Mouse (Mus musculus) large intestine, adult 2 months (tissue): ENCODE results near the gene Omp. TPM values are rescaled to one million over a fixed set of nuclear protein-coding genes. Genes with fewer than 3 reads are reported as not detected.

Source experiments
- DNase-seq: peaks from one replicate; pipeline ENCODE4 v3.0.0-alpha.2; 2012; ENCODE audit warnings: low read depth, low spot score
- WGBS: fragments of 180-500 bp; shearing (Covaris S2); methylation state at CpG from one replicate; pipeline ENCODE4 v1.1.7; 2018; 5-methylcytosine and 5-hydroxymethylcytosine counted together
- polyA plus RNA-seq: library from polyadenylated mRNA; depleted of rRNA; stranded (reverse); fragments of >200 nt; gene quantifications from 2 replicates; pipeline ENCODE4 v1.2.3, GENCODE M21; 2012; rRNA removed

Gene Omp
- polyA plus RNA-seq, 1 experiment = 0.94 TPM

- no peak for DNase-seq
- 74% methylated on average over 16 of the region's 16 CpGs for WGBS
Measured at GRCm38 (mm10) chr7:98108636-98109430, 36.5 kb downstream of the Omp start.

DNA sequence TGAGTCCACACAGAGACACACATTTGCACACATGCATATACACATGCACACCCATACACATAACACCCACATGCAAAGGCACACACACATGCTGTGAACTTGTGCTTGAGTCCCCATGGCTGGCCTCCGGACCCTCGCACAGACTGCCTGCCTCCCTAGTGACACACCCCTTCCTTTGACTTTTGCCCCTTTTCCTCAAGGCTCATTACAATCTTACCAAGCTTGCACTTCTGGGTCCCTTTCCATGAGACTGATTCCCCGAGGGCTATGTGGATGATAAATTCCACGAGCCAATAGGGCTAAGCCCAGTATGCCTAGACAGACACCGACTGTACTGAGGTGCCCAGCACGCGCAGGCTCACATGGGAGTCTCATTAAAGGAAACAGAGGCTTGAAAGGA is 39.0 kb downstream of the Omp start:
- WGBS = 55% methylated on average over 7 of the region's 7 CpGs

DNA sequence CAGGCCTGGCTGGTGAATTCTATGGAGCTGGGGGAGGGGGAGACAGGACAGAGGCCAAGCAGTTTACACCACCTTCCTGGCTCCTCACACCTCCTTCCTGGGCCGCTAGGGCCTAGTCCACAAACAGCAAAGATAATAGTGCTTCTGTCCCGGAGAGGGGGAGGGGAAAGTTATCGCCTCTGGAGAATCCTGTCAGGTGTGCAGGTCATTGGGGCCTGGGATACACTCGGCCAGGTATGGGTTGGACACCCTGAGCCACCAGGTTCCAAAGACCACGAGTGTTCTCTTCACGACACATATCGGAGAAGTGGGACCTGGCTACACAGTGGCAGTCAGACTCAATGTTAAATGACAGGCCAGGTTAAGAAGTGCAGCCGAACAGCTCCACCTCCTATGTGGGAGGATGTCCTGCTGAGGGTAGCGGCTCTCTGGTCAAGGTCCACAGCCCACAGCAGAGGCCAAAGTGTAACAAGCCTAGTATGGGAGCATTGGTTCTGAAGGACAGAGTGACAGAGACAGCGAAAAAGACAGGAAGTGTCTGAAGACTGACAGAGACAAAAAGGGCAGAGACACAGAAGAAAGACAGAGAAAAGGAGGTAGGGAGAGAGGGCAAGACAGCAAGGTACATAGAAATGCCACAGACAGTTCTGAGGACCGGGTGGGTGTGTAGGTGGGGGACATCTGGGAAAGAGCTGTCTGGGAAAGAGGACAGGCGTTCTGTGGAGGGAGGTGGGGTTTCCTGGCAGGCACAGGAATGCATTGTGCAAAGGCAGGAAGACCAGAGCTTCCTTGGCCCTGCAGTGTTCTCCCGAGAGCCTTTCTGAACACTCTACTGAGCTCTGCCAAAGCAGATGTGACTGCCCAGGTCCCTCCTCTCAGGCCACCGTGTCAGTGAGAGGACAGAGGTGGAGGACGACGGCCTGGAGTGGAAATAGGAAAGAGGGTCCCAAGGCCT is 40.5 kb downstream of the Omp start:
- 42% methylated on average over 16 of the region's 16 CpGs for WGBS
- no peak for DNase-seq

More for the DNA sequence above, 39.0 kb downstream of the Omp start:
- DNase-seq = no peak

DNA sequence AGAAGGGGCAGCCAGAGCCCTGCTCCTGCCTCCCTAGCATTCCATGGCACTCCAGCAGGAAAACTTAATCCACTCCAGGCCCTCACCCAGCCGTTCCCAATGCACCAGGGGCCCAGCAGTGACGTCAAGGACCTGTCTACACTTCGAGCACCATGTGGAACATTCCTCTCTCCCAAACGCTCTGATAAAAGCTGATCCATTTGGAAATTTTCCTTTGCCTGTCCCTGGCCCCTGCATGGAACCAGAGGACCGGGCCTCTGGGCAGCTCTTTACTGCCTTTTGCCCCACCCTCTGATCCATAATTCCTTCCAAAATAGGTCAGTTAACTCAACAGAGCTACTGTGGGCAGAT is 41.4 kb downstream of the Omp start:
- DNase-seq = no peak
- WGBS = 59% methylated on average over 5 of the region's 5 CpGs

- 9% methylated on average over 26 of the region's 26 CpGs for WGBS
Measured at GRCm38 (mm10) chr7:98103002-98103941, 42.0 kb downstream of the Omp start.

DNA sequence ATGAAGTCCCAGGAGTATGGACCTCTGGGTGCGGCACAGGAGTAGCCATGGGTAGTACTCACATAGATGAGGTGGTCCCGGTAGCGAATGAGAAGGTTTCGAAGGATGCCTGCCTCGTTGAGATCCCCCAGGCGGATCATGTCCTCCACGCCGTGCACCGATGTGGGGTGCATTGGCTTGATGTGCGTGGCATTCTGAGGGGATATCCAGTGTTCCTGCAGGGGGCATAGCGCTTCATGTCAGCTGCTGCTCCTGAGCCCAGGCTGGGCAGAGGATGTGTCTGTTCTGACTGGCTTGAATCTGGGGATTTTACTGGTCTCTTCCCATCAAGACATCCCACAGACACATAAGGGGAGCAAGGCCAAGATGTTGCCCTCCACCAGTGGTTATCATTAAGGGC is 42.8 kb downstream of the Omp start:
- 94% methylated on average over 11 of the region's 11 CpGs for WGBS
- no peak for DNase-seq

More at GRCm38 (mm10) chr7:98103002-98103941, 42.0 kb downstream of the Omp start:
- DNase-seq = no peak

DNA sequence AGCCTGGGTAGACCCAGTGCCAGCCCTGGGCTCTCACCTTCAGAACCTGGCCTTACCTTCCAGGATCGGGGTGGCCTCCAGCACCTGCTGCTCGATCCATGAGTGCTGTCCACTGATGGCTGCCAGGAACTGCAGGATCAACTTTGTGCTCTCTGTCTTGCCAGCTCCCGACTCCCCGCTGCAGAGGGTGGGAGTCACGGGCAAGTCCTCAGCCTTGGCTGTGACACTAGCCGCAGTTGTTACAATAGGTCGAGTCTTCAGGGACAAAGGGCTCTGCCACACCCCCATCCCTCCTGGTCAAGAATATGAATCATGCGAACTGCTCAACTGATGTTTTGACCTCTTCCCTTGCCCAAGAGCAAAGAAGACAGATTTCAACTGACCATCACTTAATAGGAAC is 47.7 kb downstream of the Omp start:
- DNase-seq = no peak
- WGBS = 96% methylated on average over 8 of the region's 8 CpGs

- WGBS = 97% methylated on average over 4 of the region's 4 CpGs
- DNase-seq = no peak
Measured at GRCm38 (mm10) chr7:98095852-98096251, 49.5 kb downstream of the Omp start.

Other genes with a start within 250 kb of the Omp start
- gene Gdpd4, start 225.5 kb downstream of the Omp start, polyA plus RNA-seq = not detected in 2 replicates
- gene Myo7a, start 26.0 kb downstream of the Omp start, polyA plus RNA-seq = 23.0 and 43.6 TPM in 2 replicates
- 16.2 and 24.7 TPM in 2 replicates for gene Capn5, start 32.8 kb upstream of the Omp start, polyA plus RNA-seq
- 3.7 and 5.3 TPM in 2 replicates for gene B3gnt6, start 54.0 kb upstream of the Omp start, polyA plus RNA-seq
- 8.9 and 13.4 TPM in 2 replicates for gene Acer3, start 175.7 kb upstream of the Omp start, polyA plus RNA-seq
- gene Tsku, start 215.8 kb upstream of the Omp start, polyA plus RNA-seq = 5.5 and 26.3 TPM in 2 replicates